Mouse (Mus musculus): ENCODE measurements around the gene Dpy19l3. TPM values are rescaled to one million over a fixed set of nuclear protein-coding genes. Genes with fewer than 3 reads are reported as not detected.

Gene Dpy19l3
- 13.2 and 27.1 TPM in 2 replicates for polyA plus RNA-seq (2015; fragmentation: Nextera tagmentation; extraction: Ambion mirVana)

DNA sequence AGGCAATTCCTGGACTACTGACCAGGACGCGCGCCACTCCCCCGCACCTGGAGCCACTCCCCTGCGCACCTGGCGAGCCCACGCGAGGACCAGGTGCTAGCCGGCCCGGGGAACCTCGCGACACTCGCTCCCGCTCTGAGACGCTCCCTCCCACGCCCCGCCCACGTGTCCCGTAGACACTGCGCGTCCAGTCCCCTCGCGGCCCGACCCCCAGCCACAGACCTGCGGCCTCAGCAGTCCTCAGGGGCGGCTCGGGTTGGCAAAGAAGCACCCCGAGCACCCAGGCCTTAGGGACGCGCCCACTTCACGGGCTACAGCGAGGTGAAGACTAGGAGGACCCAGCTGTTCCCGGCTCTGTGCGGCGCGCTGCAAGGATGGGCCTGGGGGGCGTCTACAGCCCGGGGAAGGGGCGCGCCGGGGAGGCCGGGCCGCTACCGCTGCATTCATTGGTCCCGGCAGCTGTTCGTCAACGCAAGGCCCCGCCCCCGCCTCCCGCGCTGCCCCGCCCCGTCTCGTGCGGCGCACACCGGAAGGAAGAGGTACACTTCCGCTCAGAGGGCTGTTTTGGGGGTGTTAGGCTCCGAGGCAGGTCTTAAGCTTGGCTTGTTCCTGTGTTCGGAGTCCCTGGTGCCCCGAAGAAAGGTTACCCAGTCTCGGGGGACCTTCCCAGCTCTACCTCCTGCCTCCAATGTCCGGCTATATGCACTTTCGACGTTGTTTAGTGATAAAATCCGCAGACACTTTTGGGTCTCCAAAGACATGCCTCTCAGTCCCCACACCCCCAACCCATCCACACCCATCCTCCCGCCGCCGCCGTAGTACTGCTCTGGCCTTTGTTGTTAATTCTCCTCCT, at the start of gene Dpy19l3:
TSS of gene Dpy19l3 (minus strand) at position 422 of the 853 bp plus-strand sequence.

GRCm38 (mm10) chr7:35802906-35803595, 48.8 kb upstream of the Dpy19l3 start, which contains the start of gene Zfp507:
Gene Zfp507 (minus strand): TSS chr7:35803003.

DNA sequence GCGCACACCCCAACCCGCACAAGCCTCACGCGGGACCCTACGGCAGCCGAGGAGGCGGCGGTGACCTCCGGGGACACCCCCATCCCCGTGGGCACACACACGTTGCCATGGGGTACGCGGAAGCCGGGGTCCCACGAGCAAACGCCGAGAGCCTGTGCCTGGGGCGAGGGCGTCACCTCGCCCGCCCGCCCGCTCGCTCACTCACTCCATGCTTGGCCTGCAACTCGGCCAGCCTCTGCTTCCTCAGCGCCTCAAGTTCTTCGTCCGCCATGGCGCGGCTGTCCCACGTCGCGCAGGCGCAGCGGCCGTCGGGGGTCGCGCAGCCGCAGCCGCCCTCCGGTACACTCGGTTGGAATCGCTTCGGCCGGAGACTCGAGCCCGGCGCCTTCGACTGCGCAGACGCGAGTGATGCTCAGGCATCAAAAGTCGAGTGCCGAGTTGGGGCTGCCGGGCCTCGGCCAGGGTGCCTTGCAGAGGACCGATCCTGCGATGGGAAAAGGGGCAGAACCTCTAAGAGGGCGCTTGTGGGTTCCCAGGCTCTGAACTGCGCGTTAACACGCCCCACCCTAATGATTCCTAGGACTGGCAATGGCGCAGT, 107.1 kb downstream of the Dpy19l3 start, which contains the start of gene Pdcd5:
TSS of gene Pdcd5 (minus strand) at position 421 of the 598 bp plus-strand sequence.

Other genes starting within 250 kb of the Dpy19l3 start
- gene Tdrd12, start 216.7 kb downstream of the Dpy19l3 start, polyA plus RNA-seq (2015; fragmentation: Nextera tagmentation; extraction: Ambion mirVana), result 0.11 and 0.43 TPM in 2 replicates
- gene Nudt19, start 198.2 kb downstream of the Dpy19l3 start, polyA plus RNA-seq (2015; fragmentation: Nextera tagmentation; extraction: Ambion mirVana), result 51.1 and 68.3 TPM in 2 replicates
- 0.06 TPM in 2 replicates for gene Rgs9bp, start 168.9 kb downstream of the Dpy19l3 start, polyA plus RNA-seq (2015; fragmentation: Nextera tagmentation; extraction: Ambion mirVana)
- gene Ankrd27, start 168.2 kb downstream of the Dpy19l3 start, polyA plus RNA-seq (2015; fragmentation: Nextera tagmentation; extraction: Ambion mirVana), result 11.8 and 14.5 TPM in 2 replicates
- 263 and 347 TPM in 2 replicates for gene Pdcd5, start 106.9 kb downstream of the Dpy19l3 start, polyA plus RNA-seq (2015; fragmentation: Nextera tagmentation; extraction: Ambion mirVana)
- gene Zfp507, start 48.5 kb upstream of the Dpy19l3 start, polyA plus RNA-seq (2015; fragmentation: Nextera tagmentation; extraction: Ambion mirVana), result 6.3 and 11.6 TPM in 2 replicates